Mouse (Mus musculus): ENCODE results near the gene Trabd2b. TPM values are rescaled to one million over a fixed set of nuclear protein-coding genes. Genes with fewer than 3 reads are reported as not detected.

The Trabd2b gene
- polyA plus RNA-seq, 1 experiment from 2014 or later = 2.4 TPM

GRCm38 (mm10) chr4:114372699-114373098 is 33.8 kb upstream of the Trabd2b start:
- Histone ChIP-seq H3K9ac (no peak overlapping the region), H3K9me3 (replicated peaks) (no peaks in the 10 kb centered on the region), H3K4me3 (no peak overlapping the region), H3K4me2 (no peak overlapping the region), H3K27ac (no peak overlapping the region), H3K36me3 (no peaks in the 10 kb centered on the region), H3K27me3 (peaks cover 5% of the 10 kb centered on the region; the same call in 1 of the 2 replicates), H3K4me1 (replicated peaks) (peaks cover 10% of the 10 kb centered on the region; the same call in 1 of the 2 replicates)
- no peak for ATAC-seq (replicated peaks; ENCODE audit: insufficient number of reproducible peaks, insufficient read depth, low FRiP score, low read depth)
- 84% methylated on average over 3 of the region's 3 CpGs for WGBS

DNA sequence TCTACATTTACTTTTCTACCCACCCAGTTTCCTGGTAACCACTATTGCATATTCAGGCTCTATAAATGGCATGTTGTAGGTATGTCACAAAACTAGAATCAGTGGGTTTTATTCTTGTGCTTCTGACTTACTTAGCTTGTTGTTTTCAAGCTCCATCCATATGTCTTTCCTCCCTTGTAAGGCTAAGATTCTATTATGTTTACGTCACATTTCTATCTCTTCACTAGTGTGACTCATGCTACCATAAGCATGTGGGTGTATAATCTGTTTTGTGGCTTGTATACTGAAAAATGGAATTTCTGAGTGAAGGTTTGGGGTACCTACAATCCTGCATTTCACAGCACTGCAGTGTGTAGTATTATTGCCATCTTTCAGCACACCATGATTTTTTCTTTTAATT is 32.2 kb upstream of the Trabd2b start:
- H3K4me1 ChIP-seq (replicated peaks) = peaks cover 8% of the 10 kb centered on the region; the same call in 1 of the 2 replicates
- H3K4me2 ChIP-seq = no peak overlapping the region
- WGBS = 86% methylated on average over 1 of the region's 1 CpGs
- H3K4me3 ChIP-seq = no peak overlapping the region
- H3K27me3 ChIP-seq = peaks cover 6% of the 10 kb centered on the region; the same call in 1 of the 2 replicates
- H3K9ac ChIP-seq = no peak overlapping the region
- H3K27ac ChIP-seq = no peak overlapping the region
- no peaks in the 10 kb centered on the region for H3K36me3 ChIP-seq
- ATAC-seq (replicated peaks; ENCODE audit: insufficient number of reproducible peaks, insufficient read depth, low FRiP score, low read depth) = no peak
- no peaks in the 10 kb centered on the region for H3K9me3 ChIP-seq (replicated peaks)

DNA sequence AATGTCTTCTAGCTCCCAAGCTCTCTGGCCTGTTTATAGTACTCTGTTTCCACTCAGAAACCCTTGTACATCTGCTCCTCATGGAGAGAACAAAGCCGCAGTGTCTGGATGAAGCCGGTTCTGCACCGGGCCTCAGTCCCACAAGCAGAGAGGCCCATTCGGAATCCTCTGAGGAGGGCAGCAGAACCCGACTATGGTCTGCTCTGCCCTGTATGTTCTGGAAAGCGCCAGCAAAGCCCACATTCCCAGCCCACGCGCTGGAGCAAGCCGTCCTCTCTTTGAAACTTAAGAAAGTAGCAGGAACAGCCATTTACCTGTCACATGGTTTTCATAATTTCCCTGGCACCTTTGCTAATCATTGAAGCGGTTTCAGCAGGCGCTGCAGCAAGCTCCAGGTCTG is 29.0 kb upstream of the Trabd2b start:
- H3K4me2 ChIP-seq = no peak overlapping the region
- no peak for ATAC-seq (replicated peaks; ENCODE audit: insufficient number of reproducible peaks, insufficient read depth, low FRiP score, low read depth)
- H3K36me3 ChIP-seq = no peaks in the 10 kb centered on the region
- no peaks in the 10 kb centered on the region for H3K4me1 ChIP-seq (replicated peaks)
- no peak overlapping the region for H3K4me3 ChIP-seq
- no peaks in the 10 kb centered on the region for H3K9me3 ChIP-seq (replicated peaks)
- WGBS = 80% methylated on average over 11 of the region's 11 CpGs
- H3K27ac ChIP-seq = no peak overlapping the region
- 0 out of 2 replicates have a peak, but pooled peaks cover 7% of the 10 kb centered on the region for H3K27me3 ChIP-seq
- H3K9ac ChIP-seq = no peak overlapping the region

GRCm38 (mm10) chr4:114378512-114378911 is 28.0 kb upstream of the Trabd2b start:
- Histone ChIP-seq H3K27me3 (0 out of 2 replicates have a peak, but pooled peaks cover 7% of the 10 kb centered on the region), H3K4me3 (no peak overlapping the region), H3K9me3 (replicated peaks) (no peaks in the 10 kb centered on the region), H3K27ac (no peak overlapping the region), H3K4me2 (no peak overlapping the region), H3K36me3 (no peaks in the 10 kb centered on the region), H3K9ac (no peak overlapping the region), H3K4me1 (replicated peaks) (no peaks in the 10 kb centered on the region)
- WGBS = 58% methylated on average over 7 of the region's 7 CpGs
- ATAC-seq (replicated peaks; ENCODE audit: insufficient number of reproducible peaks, insufficient read depth, low FRiP score, low read depth) = no peak

DNA sequence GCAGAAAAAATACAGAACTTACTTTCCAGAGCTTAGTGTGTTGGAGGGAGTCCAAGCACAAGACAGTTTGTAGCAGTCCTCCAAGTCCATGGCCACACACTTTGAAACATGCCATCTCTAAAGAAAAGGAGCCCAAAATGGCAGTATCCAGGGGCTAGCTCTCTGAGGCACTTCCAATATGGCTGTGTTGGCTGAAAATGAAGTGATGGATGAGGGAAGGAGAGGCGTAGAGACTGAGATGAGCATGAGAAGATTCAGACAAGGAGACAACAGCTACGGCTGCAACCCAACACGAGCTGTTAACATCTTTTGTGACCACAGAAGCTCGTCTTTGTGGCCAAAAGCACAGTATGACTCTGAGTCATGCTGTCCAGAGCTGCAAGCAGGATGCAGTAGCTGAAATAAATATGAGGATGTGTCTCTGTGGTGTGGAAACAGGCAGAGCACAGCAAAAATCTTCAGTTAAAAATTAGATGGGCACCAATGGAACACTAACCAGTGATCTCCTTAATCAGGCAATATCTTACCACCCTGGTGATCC is 27.0 kb upstream of the Trabd2b start:
- no peak for ATAC-seq (replicated peaks; ENCODE audit: insufficient number of reproducible peaks, insufficient read depth, low FRiP score, low read depth)
- Histone ChIP-seq H3K4me3 (no peak overlapping the region), H3K27ac (no peak overlapping the region), H3K36me3 (no peaks in the 10 kb centered on the region), H3K4me1 (replicated peaks) (no peaks in the 10 kb centered on the region), H3K4me2 (no peak overlapping the region), H3K27me3 (0 out of 2 replicates have a peak, but pooled peaks cover 7% of the 10 kb centered on the region), H3K9me3 (replicated peaks) (no peaks in the 10 kb centered on the region), H3K9ac (no peak overlapping the region)
- 80% methylated on average over 4 of the region's 4 CpGs for WGBS

DNA sequence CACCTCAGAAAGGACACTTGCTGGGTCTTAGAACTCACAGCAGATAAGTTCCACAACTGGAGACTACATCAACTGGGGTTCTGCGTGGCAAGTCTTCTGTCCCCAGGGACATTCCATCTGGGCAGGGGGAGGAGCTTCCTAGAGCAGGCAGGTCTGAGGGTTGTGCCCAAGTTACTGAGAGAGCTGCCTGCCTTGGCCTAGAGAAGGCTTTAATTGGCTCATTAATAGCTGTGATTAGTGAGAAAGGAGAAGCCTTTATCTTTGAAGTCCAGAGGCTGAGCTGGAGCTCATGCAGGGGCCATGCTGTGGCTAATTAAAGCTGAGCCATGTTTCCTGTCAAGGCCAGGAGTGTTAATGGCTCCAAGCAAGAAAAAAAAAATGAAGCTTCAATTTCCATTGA is 23.9 kb upstream of the Trabd2b start:
- WGBS = 20% methylated on average over 1 of the region's 1 CpGs
- H3K9ac ChIP-seq = no peak overlapping the region

GRCm38 (mm10) chr4:114385236-114385635 is 21.3 kb upstream of the Trabd2b start:
- H3K4me2 ChIP-seq = no peak overlapping the region
- H3K36me3 ChIP-seq = no peaks in the 10 kb centered on the region
- H3K4me1 ChIP-seq (replicated peaks) = no peaks in the 10 kb centered on the region
- H3K4me3 ChIP-seq = no peak overlapping the region
- no peaks in the 10 kb centered on the region for H3K9me3 ChIP-seq (replicated peaks)
- H3K9ac ChIP-seq = no peak overlapping the region
- no peak for ATAC-seq (replicated peaks; ENCODE audit: insufficient number of reproducible peaks, insufficient read depth, low FRiP score, low read depth)
- 89% methylated on average over 5 of the region's 5 CpGs for WGBS
- no peak overlapping the region for H3K27ac ChIP-seq
- H3K27me3 ChIP-seq = peaks cover 3% of the 10 kb centered on the region

More for the DNA sequence above, 23.9 kb upstream of the Trabd2b start:
- Histone ChIP-seq H3K4me3 (no peak overlapping the region), H3K27me3 (peaks cover 10% of the 10 kb centered on the region), H3K9me3 (replicated peaks) (no peaks in the 10 kb centered on the region), H3K4me1 (replicated peaks) (no peaks in the 10 kb centered on the region), H3K27ac (no peak overlapping the region), H3K4me2 (no peak overlapping the region), H3K36me3 (no peaks in the 10 kb centered on the region)
- no peak for ATAC-seq (replicated peaks; ENCODE audit: insufficient number of reproducible peaks, insufficient read depth, low FRiP score, low read depth)

- peaks cover 3% of the 10 kb centered on the region for H3K27me3 ChIP-seq
- H3K36me3 ChIP-seq = no peaks in the 10 kb centered on the region
- H3K4me1 ChIP-seq (replicated peaks) = no peaks in the 10 kb centered on the region
- no peak overlapping the region for H3K4me3 ChIP-seq
- no peak overlapping the region for H3K4me2 ChIP-seq
- 55% methylated on average over 2 of the region's 2 CpGs for WGBS
- no peak overlapping the region for H3K27ac ChIP-seq
- no peaks in the 10 kb centered on the region for H3K9me3 ChIP-seq (replicated peaks)
- H3K9ac ChIP-seq = no peak overlapping the region
- no peak for ATAC-seq (replicated peaks; ENCODE audit: insufficient number of reproducible peaks, insufficient read depth, low FRiP score, low read depth)
Observed at GRCm38 (mm10) chr4:114386395-114386811, 20.1 kb upstream of the Trabd2b start.

- H3K9me3 ChIP-seq (replicated peaks) = no peaks in the 10 kb centered on the region
- H3K4me2 ChIP-seq = no peak overlapping the region
- no peak overlapping the region for H3K9ac ChIP-seq
- ATAC-seq (replicated peaks; ENCODE audit: insufficient number of reproducible peaks, insufficient read depth, low FRiP score, low read depth) = no peak
- no peak overlapping the region for H3K27ac ChIP-seq
- H3K27me3 ChIP-seq = peaks cover 3% of the 10 kb centered on the region
- no peaks in the 10 kb centered on the region for H3K36me3 ChIP-seq
- H3K4me1 ChIP-seq (replicated peaks) = no peaks in the 10 kb centered on the region
- WGBS = 73% methylated on average over 2 of the region's 2 CpGs
- no peak overlapping the region for H3K4me3 ChIP-seq
Observed at GRCm38 (mm10) chr4:114387527-114388135, 18.9 kb upstream of the Trabd2b start.

- Histone ChIP-seq H3K36me3 (no peaks in the 10 kb centered on the region), H3K9ac (no peak overlapping the region), H3K4me1 (replicated peaks) (no peaks in the 10 kb centered on the region), H3K4me3 (no peak overlapping the region), H3K27ac (no peak overlapping the region), H3K4me2 (no peak overlapping the region), H3K27me3 (peaks cover 3% of the 10 kb centered on the region), H3K9me3 (replicated peaks) (no peaks in the 10 kb centered on the region)
- WGBS = 69% methylated on average over 3 of the region's 3 CpGs
- no peak for ATAC-seq (replicated peaks; ENCODE audit: insufficient number of reproducible peaks, insufficient read depth, low FRiP score, low read depth)
Observed at GRCm38 (mm10) chr4:114388306-114388705, 18.2 kb upstream of the Trabd2b start.

DNA sequence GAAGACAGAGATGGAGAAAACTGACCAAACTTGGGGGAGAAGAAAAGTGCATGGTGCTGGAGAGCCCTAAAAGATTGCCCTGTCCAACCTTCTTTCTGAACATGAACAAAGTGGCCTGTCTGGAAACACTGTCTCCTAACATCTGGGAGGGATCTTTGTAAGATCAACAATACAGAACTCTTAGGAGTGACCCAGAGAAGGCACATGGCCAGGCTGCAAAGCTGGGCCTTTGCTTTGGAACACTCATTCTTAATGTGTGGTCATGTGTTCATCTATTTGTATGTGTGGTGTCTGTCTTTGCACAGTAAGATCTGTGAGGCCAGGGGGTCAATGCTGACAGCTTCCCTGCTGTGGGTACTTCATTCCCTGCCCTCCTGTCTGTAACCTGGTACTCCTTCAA is 16.9 kb upstream of the Trabd2b start:
- no peak overlapping the region for H3K27ac ChIP-seq

GRCm38 (mm10) chr4:114397625-114398024 is 8.9 kb upstream of the Trabd2b start:
- Histone ChIP-seq H3K4me2 (no peak overlapping the region), H3K4me3 (no peak overlapping the region), H3K4me1 (replicated peaks) (no peaks in the 10 kb centered on the region), H3K27ac (no peak overlapping the region), H3K9me3 (replicated peaks) (no peaks in the 10 kb centered on the region), H3K36me3 (no peaks in the 10 kb centered on the region), H3K9ac (no peak overlapping the region), H3K27me3 (peaks cover 58% of the 10 kb centered on the region)
- ATAC-seq (replicated peaks; ENCODE audit: insufficient number of reproducible peaks, insufficient read depth, low FRiP score, low read depth) = no peak

More for the DNA sequence above, 16.9 kb upstream of the Trabd2b start:
- H3K4me2 ChIP-seq = no peak overlapping the region
- no peak overlapping the region for H3K9ac ChIP-seq
- H3K27me3 ChIP-seq = peaks cover 3% of the 10 kb centered on the region
- H3K36me3 ChIP-seq = no peaks in the 10 kb centered on the region
- H3K4me1 ChIP-seq (replicated peaks) = no peaks in the 10 kb centered on the region
- no peak for ATAC-seq (replicated peaks; ENCODE audit: insufficient number of reproducible peaks, insufficient read depth, low FRiP score, low read depth)
- no peak overlapping the region for H3K4me3 ChIP-seq
- H3K9me3 ChIP-seq (replicated peaks) = no peaks in the 10 kb centered on the region

All from heart, embryonic 15.5 days (tissue).